Mouse (Mus musculus): Measurements from ENCODE around the gene Mei1. TPM values are rescaled to one million over a fixed set of nuclear protein-coding genes. Genes with fewer than 3 reads are reported as not detected.
A peak's percentile ranks its signal among the peaks of the same experiment; 100 is the strongest.

Gene Mei1
- total and polyA plus RNA-seq, 2 experiments from 2014 or later, result 0.10 TPM

GRCm38 (mm10) chr15:82165332-82166239 lies 95.8 kb downstream of the Mei1 start:
- WGBS, result 51% methylated on average over 8 of the region's 8 CpGs
- ATAC-seq, result peak; percentile 58
- H3K4me2 ChIP-seq (ENCODE audit: low read depth), result no peak overlapping the region

GRCm38 (mm10) chr15:82166240-82167100 lies 96.7 kb downstream of the Mei1 start:
- ATAC-seq (no peak), DNase-seq (no peak)
- Histone ChIP-seq H3K36me3 (ENCODE audit: insufficient read depth) (peaks cover 17% of the 10 kb centered on the region), H3K27ac (ENCODE audit: low read depth, low read length) (0 out of 2 replicates have a peak overlapping the region, but pooled peaks have one; percentile 35), H3K27me3 (ENCODE audit: insufficient read depth, low read length) (no peaks in the 10 kb centered on the region), H3K4me3 (ENCODE audit: low read depth, low read length) (no peak overlapping the region), H3K9ac (no peak overlapping the region), H3K4me2 (ENCODE audit: low read depth) (no peak overlapping the region), H3K4me1 (ENCODE audit: insufficient read depth) (no peaks in the 10 kb centered on the region), H3K9me3 (ENCODE audit: low read length) (no peaks in the 10 kb centered on the region)
- TF ChIP-seq CTCF (IDR thresholded peaks at IDR 0.05; ENCODE audit: low read depth), result no peak
- 48% methylated on average over 22 of the region's 22 CpGs for WGBS

More at GRCm38 (mm10) chr15:82165332-82166239, 95.8 kb downstream of the Mei1 start:
- H3K9ac ChIP-seq, result no peak overlapping the region
- peaks cover 8% of the 10 kb centered on the region for H3K36me3 ChIP-seq (ENCODE audit: insufficient read depth)
- H3K4me1 ChIP-seq (ENCODE audit: insufficient read depth), result no peaks in the 10 kb centered on the region
- H3K9me3 ChIP-seq (ENCODE audit: low read length), result no peaks in the 10 kb centered on the region
- no peaks in the 10 kb centered on the region for H3K27me3 ChIP-seq (ENCODE audit: insufficient read depth, low read length)
- TF ChIP-seq CTCF (IDR thresholded peaks at IDR 0.05; ENCODE audit: low read depth), result peak; percentile 91
- DNase-seq, result peak; percentile 79
- H3K27ac ChIP-seq (ENCODE audit: low read depth, low read length), result no peak overlapping the region; the same call in 1 of the 2 replicates
- no peak overlapping the region for H3K4me3 ChIP-seq (ENCODE audit: low read depth, low read length)

- Histone ChIP-seq H3K27ac (ENCODE audit: low read depth, low read length) (no peak overlapping the region), H3K9ac (no peak overlapping the region), H3K27me3 (ENCODE audit: insufficient read depth, low read length) (no peaks in the 10 kb centered on the region), H3K4me3 (ENCODE audit: low read depth, low read length) (no peak overlapping the region), H3K9me3 (ENCODE audit: low read length) (no peaks in the 10 kb centered on the region), H3K4me2 (ENCODE audit: low read depth) (no peak overlapping the region), H3K4me1 (ENCODE audit: insufficient read depth) (no peaks in the 10 kb centered on the region), H3K36me3 (ENCODE audit: insufficient read depth) (peaks cover 27% of the 10 kb centered on the region)
- DNase-seq (no peak), ATAC-seq (no peak)
- 66% methylated on average over 23 of the region's 23 CpGs for WGBS
- no peak for TF ChIP-seq CTCF (IDR thresholded peaks at IDR 0.05; ENCODE audit: low read depth)
Observed at GRCm38 (mm10) chr15:82167201-82168168, 97.7 kb downstream of the Mei1 start.

- H3K4me1 ChIP-seq (ENCODE audit: insufficient read depth), result no peaks in the 10 kb centered on the region
- H3K27ac ChIP-seq (ENCODE audit: low read depth, low read length), result no peak overlapping the region
Observed at GRCm38 (mm10) chr15:82169671-82170070, 99.9 kb downstream of the Mei1 start.

GRCm38 (mm10) chr15:82170437-82171377 lies 100.9 kb downstream of the Mei1 start:
- H3K27me3 ChIP-seq (ENCODE audit: insufficient read depth, low read length), result no peaks in the 10 kb centered on the region
- no peaks in the 10 kb centered on the region for H3K9me3 ChIP-seq (ENCODE audit: low read length)
- no peak for ATAC-seq
- H3K9ac ChIP-seq, result no peak overlapping the region
- TF ChIP-seq CTCF (IDR thresholded peaks at IDR 0.05; ENCODE audit: low read depth), result no peak
- H3K4me3 ChIP-seq (ENCODE audit: low read depth, low read length), result no peak overlapping the region
- peaks cover 57% of the 10 kb centered on the region for H3K36me3 ChIP-seq (ENCODE audit: insufficient read depth)
- 83% methylated on average over 36 of the region's 36 CpGs for WGBS
- DNase-seq, result no peak
- no peak overlapping the region for H3K4me2 ChIP-seq (ENCODE audit: low read depth)
- no peak overlapping the region for H3K27ac ChIP-seq (ENCODE audit: low read depth, low read length)
- H3K4me1 ChIP-seq (ENCODE audit: insufficient read depth), result no peaks in the 10 kb centered on the region

More at GRCm38 (mm10) chr15:82169671-82170070, 99.9 kb downstream of the Mei1 start:
- Histone ChIP-seq H3K27me3 (ENCODE audit: insufficient read depth, low read length) (no peaks in the 10 kb centered on the region), H3K4me2 (ENCODE audit: low read depth) (no peak overlapping the region), H3K9me3 (ENCODE audit: low read length) (no peaks in the 10 kb centered on the region), H3K4me3 (ENCODE audit: low read depth, low read length) (no peak overlapping the region), H3K9ac (no peak overlapping the region), H3K36me3 (ENCODE audit: insufficient read depth) (peaks cover 47% of the 10 kb centered on the region)
- DNase-seq (no peak), ATAC-seq (no peak)
- no peak for TF ChIP-seq CTCF (IDR thresholded peaks at IDR 0.05; ENCODE audit: low read depth)
- 83% methylated on average over 5 of the region's 5 CpGs for WGBS
